Mouse (Mus musculus) forebrain, embryonic 16.5 days (tissue): ENCODE data around the gene Scn3a. TPM values are rescaled to one million over a fixed set of nuclear protein-coding genes. Genes with fewer than 3 reads are reported as not detected.

Experiments
- ATAC-seq: fragments of 200-750 bp; cut with Nextera tagmentation; 2 replicates; pipeline ENCODE4 v1.8.0; 2017; ENCODE audit warnings: mild to moderate bottlenecking, moderate library complexity
- H3K27ac ChIP-seq: fragments of 300-500 bp; sonication (generic); 2 replicates; pipeline ENCODE4 v1.5.1; 2014; ENCODE audit warnings: low read length, control low read depth
- H3K27me3 ChIP-seq: fragments of 300-500 bp; sonication (generic); replicated peaks from 2 replicates; pipeline ENCODE4 v1.6.1; 2014; ENCODE audit warnings: low read length; ENCODE audit not compliant: control insufficient read depth, insufficient read depth
- H3K36me3 ChIP-seq: fragments of 300-500 bp; sonication (generic); 2 replicates; pipeline ENCODE4 v1.6.1; 2014; ENCODE audit not compliant: control insufficient read depth, insufficient read depth
- H3K4me1 ChIP-seq: fragments of 300-500 bp; sonication (generic); replicated peaks from 2 replicates; pipeline ENCODE4 v1.6.1; 2014; ENCODE audit warnings: low read length; ENCODE audit not compliant: control insufficient read depth, insufficient read depth
- H3K4me2 ChIP-seq: fragments of 300-500 bp; sonication (generic); 2 replicates; pipeline ENCODE4 v1.6.1; 2014; ENCODE audit warnings: mild to moderate bottlenecking, low read length, control low read depth
- H3K4me3 ChIP-seq: fragments of 300-500 bp; sonication (generic); replicated peaks from 2 replicates; pipeline ENCODE4 v1.5.1; 2014; ENCODE audit warnings: mild to moderate bottlenecking, low read length, control low read depth
- H3K9ac ChIP-seq: fragments of 300-500 bp; sonication (generic); replicated peaks from 2 replicates; pipeline ENCODE4 v1.6.1; 2014; ENCODE audit warnings: low read depth, low read length, control low read depth
- H3K9me3 ChIP-seq: fragments of 300-500 bp; sonication (generic); 2 replicates; pipeline ENCODE4 v1.6.1; 2016; ENCODE audit warnings: low read length; ENCODE audit not compliant: control insufficient read depth
- WGBS: fragments of 180-500 bp; shearing (Covaris S2); extraction: QIAGEN DNeasy Blood & Tissue Kit; methylation state at CpG from one replicate; pipeline ENCODE4 v1.1.7; 2014; 5-methylcytosine and 5-hydroxymethylcytosine counted together
- polyA plus RNA-seq: library from polyadenylated mRNA; unstranded; fragments of >200 nt; fragmentation: Nextera tagmentation; extraction: Ambion mirVana; gene quantifications from 2 replicates; pipeline ENCODE4 v1.2.1, GENCODE M21; 2015

Gene Scn3a
- polyA plus RNA-seq, 1 experiment from 2014 or later: 57.4 TPM

DNA sequence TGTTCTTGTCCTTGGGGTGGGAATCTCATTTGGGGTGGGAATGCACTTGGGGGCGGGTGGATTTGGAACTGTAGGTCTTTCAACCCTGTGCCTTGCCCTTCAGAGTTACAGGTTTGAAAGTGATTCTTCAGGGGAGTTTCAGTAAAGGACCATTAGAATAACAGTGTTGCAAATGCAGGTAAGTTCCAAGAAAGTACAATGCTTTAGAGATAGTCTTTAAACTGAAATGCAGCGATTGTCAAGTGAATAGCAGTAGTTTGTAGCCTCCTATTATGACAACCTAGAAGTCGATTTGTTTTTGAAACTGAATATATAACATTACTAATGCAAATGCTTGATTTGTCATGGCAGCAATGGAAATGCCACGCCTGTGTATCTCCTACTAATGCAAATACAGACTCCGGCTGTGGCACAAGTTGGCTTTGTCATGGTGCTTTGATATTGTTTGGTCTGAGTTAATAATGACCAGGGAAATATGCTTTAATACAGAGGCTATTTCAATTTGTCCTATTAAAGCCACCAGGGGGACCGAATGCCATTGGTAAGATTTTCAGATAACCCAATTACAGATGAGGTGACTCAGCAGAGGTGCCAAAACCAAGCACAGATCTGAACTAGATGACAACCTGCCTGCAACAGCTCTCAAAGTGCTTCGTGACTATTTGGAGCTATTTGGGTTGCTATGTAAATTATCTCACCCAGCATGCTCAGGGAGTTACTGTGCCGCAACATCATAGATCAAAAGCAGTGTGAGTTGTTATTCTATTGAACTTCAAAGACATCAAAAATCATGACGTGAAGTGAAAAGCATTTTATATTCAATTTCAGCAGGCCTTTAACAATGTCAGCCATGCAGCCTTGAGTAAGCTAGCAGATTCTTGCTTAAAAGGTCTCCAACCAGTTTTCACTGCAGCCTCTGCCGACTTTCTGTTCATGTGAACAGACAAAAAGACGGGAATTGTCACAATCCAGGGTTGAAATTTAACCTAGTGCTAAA is 145.9 kb downstream of the Scn3a start:
- Histone ChIP-seq H3K4me1 (no peaks in the 10 kb centered on the region), H3K4me2 (no peak overlapping the region), H3K4me3 (no peak overlapping the region), H3K36me3 (no peaks in the 10 kb centered on the region), H3K27me3 (no peaks in the 10 kb centered on the region), H3K27ac (no peak overlapping the region), H3K9me3 (no peaks in the 10 kb centered on the region), H3K9ac (no peak overlapping the region)
- WGBS: 67% methylated on average over 11 of the region's 11 CpGs
- ATAC-seq: no peak

DNA sequence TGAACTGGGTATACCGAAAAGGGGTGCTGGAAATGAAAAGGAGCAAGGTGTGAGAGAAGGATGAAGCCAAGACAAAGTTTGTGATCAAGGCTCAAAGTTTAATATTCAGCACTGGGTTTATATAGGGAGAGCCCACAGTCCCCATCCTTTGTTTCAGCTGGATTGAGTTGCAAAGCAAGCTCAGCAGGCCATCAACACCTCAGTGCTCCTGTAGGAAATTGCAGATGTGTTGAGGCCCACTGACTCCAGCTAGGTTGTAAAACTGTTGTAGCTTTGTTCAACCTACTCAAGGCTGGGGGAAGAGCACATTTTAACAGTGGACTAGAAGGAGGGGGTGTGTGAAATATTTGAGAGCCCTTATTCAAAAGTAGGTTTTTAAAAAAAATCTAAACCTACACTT is 148.8 kb downstream of the Scn3a start:
- 64% methylated on average over 1 of the region's 1 CpGs for WGBS
- no peaks in the 10 kb centered on the region for H3K27me3 ChIP-seq

DNA sequence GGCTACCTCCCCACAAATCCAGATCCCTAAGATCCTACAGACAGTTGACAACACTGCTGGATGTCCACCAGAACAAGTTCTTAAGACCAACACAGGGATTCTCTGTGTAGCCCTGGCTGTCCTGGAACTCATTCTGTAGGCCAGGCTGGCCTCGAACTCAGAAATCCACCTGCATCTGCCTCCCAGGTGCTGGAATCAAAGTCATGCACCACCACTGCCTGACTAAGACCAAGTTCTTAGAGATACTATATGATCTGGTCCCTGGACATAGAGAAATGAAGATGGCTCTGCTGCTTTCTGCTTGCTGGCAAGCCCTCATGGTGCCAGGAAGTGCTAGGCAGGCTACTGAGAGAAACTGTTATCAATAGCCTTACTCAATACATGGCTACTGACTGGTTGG is 150.9 kb downstream of the Scn3a start:
- 91% methylated on average over 1 of the region's 1 CpGs for WGBS
- no peak overlapping the region for H3K27ac ChIP-seq

More for the DNA sequence above, 148.8 kb downstream of the Scn3a start:
- no peak overlapping the region for H3K4me3 ChIP-seq
- H3K9me3 ChIP-seq: no peaks in the 10 kb centered on the region
- peaks cover 12% of the 10 kb centered on the region for H3K4me1 ChIP-seq
- no peak overlapping the region for H3K9ac ChIP-seq
- H3K27ac ChIP-seq: no peak overlapping the region
- no peaks in the 10 kb centered on the region for H3K36me3 ChIP-seq
- no peak for ATAC-seq
- no peak overlapping the region for H3K4me2 ChIP-seq

DNA sequence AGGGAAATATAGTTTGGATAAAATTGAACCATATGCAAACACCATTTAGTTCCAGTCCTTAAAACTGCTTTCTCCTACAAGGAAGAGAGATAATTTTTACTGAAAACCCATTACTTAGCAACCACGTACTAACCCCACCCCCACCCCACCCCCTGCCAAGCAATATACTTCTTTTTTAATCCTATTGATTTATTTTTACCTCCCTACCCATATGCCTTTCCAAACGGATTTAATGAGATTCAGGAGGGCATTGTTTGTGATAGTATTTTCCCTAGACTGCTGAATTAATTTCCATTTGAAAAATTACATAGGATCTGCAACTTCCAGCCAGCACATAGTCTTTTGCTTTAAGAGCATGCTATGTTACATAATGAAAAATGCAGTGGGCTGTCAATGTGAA is 152.1 kb downstream of the Scn3a start:
- Histone ChIP-seq H3K36me3 (no peaks in the 10 kb centered on the region), H3K4me3 (peak overlapping the region; percentile 22), H3K27me3 (no peaks in the 10 kb centered on the region), H3K9me3 (no peaks in the 10 kb centered on the region), H3K4me1 (peaks cover 12% of the 10 kb centered on the region), H3K9ac (no peak overlapping the region), H3K4me2 (peak overlapping the region; percentile 49), H3K27ac (peak overlapping the region; percentile 46)
- ATAC-seq: no peak
- WGBS: 0% methylated on average over 2 of the region's 2 CpGs

More for the DNA sequence above, 150.9 kb downstream of the Scn3a start:
- Histone ChIP-seq H3K4me2 (no peak overlapping the region), H3K36me3 (no peaks in the 10 kb centered on the region), H3K9me3 (no peaks in the 10 kb centered on the region), H3K27me3 (no peaks in the 10 kb centered on the region), H3K9ac (no peak overlapping the region), H3K4me1 (peaks cover 12% of the 10 kb centered on the region), H3K4me3 (no peak overlapping the region)
- no peak for ATAC-seq

DNA sequence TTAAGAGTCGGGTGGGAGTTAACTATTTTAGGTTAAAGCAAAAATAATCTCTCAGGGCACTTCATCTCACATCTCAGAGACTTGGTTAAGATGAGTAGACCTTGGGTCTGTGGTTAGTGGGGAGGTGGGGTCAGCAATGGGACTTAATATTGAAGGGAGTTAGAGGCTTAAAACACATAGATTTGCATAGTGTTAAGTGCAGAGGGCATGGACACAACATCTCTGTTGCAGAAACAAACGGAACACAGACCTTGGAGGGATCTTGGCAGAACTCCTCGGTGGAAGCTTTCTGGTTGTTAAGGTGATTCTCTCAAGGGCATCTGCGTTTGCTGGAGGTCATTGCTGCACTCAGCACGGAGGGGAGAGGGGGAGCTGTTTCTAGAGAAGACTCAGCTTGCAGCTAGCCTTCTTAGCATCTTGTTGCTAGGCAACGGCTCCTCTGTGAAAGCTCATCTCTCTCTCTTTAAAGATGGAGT is 152.6 kb downstream of the Scn3a start:
- Histone ChIP-seq H3K36me3 (no peaks in the 10 kb centered on the region), H3K4me1 (peaks cover 12% of the 10 kb centered on the region), H3K4me3 (peak overlapping the region; percentile 22), H3K9me3 (no peaks in the 10 kb centered on the region), H3K9ac (peak overlapping the region; percentile 1; the same call in 1 of the 2 replicates), H3K27ac (peak overlapping the region; percentile 46), H3K4me2 (peak overlapping the region; percentile 49), H3K27me3 (no peaks in the 10 kb centered on the region)
- WGBS: 2% methylated on average over 6 of the region's 6 CpGs
- ATAC-seq: peak; percentile 87

DNA sequence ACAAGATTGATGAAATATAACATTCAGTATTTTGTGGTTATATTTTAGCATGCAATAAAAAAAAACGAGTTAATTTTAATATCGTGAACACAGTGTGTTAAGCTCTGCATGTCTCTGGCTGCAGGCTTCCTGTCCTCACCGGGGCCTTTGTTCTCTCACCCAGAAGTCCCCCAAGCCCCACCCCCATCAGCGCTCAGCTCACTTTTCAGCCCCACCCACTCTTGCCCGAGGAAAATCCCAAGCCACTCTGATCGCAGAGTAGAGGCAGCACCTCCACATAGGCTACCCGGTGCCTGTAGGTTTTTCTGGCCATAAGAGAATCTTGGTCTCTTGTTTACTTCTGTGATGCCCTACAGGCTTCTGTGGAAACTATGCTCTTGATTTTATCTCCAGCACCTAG is 153.2 kb downstream of the Scn3a start:
- peak overlapping the region; percentile 49 for H3K4me2 ChIP-seq
- H3K36me3 ChIP-seq: no peaks in the 10 kb centered on the region
- ATAC-seq: peak; percentile 90
- H3K4me3 ChIP-seq: peak overlapping the region; percentile 36
- WGBS: under 1% methylated on average over 7 of the region's 7 CpGs
- no peaks in the 10 kb centered on the region for H3K27me3 ChIP-seq
- peak overlapping the region; percentile 49 for H3K9ac ChIP-seq
- no peaks in the 10 kb centered on the region for H3K9me3 ChIP-seq
- H3K27ac ChIP-seq: peak overlapping the region; percentile 85
- H3K4me1 ChIP-seq: peaks cover 12% of the 10 kb centered on the region

DNA sequence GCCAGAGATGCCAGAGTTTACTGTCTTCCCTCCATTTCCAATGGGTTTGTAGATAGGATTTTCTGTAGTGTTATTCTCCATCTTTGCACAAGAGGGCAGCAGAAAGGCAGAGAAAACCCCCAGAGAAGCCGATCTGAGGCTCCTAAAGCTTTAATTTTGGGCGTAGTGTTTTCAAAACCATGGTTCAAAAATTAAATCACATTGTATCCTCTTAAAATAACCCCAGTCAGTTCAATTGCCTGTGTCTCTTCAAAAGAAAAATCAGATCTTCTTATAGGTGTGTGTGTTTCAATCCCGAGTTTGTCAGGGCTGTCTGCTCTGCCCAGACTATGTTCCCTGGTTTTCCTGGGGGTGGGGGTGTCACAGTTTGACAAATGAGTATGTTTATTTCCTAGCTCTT is 153.7 kb downstream of the Scn3a start:
- peak overlapping the region; percentile 50 for H3K9ac ChIP-seq
- H3K36me3 ChIP-seq: no peaks in the 10 kb centered on the region
- H3K4me1 ChIP-seq: peaks cover 12% of the 10 kb centered on the region
- peak overlapping the region; percentile 85 for H3K27ac ChIP-seq
- WGBS: 0% methylated on average over 3 of the region's 3 CpGs
- ATAC-seq: peak; percentile 58
- H3K4me2 ChIP-seq: peak overlapping the region; percentile 49
- no peaks in the 10 kb centered on the region for H3K27me3 ChIP-seq
- H3K9me3 ChIP-seq: no peaks in the 10 kb centered on the region
- H3K4me3 ChIP-seq: peak overlapping the region; percentile 36

Other genes starting within 250 kb of the Scn3a start
- gene Slc38a11, start 203.6 kb downstream of the Scn3a start, polyA plus RNA-seq: 1.1 and 1.2 TPM in 2 replicates
- 35.2 and 42.8 TPM in 2 replicates for gene Scn2a, start 53.1 kb upstream of the Scn3a start, polyA plus RNA-seq